Mouse (Mus musculus) stomach, postnatal 0 days (tissue): ENCODE data around the gene Ildr2.

Experiments used
- CTCF ChIP-seq: IDR thresholded peaks from 2 replicates; pipeline ENCODE4 v1.5.1; 2016; ENCODE audit warnings: antibody characterized with exemption, low read depth, mild to moderate bottlenecking, moderate library complexity
- EP300 ChIP-seq: optimal IDR thresholded peaks from 2 replicates; pipeline ENCODE3; 2016; ENCODE audit warnings: antibody characterized with exemption

- TF ChIP-seq CTCF (no peak), EP300 (no peak)
These were observed 108.7 kb downstream of the Ildr2 start for GRCm38 (mm10) chr1:166362659-166363058.
